Mouse (Mus musculus): ENCODE measurements around the gene Olfr1020. TPM values are rescaled to one million over a fixed set of nuclear protein-coding genes. Genes with fewer than 3 reads are reported as not detected.

Gene Olfr1020
- not detected in 2 replicates for polyA plus RNA-seq (2015; fragmentation: Nextera tagmentation; extraction: Ambion mirVana)

GRCm38 (mm10) chr2:85846730-85847129 lies at the start of gene Olfr1020:
TSS of gene Olfr1020 (plus strand) at chr2:85847030.
- no peak for ATAC-seq (ENCODE audit: low FRiP score)
- WGBS, result 81% methylated on average over 1 of the region's 1 CpGs
- Histone ChIP-seq H3K9me3 (no peaks in the 10 kb centered on the region), H3K36me3 (no peaks in the 10 kb centered on the region), H3K27ac (no peak within 1 kb of the TSS), H3K9ac (no peak within 1 kb of the TSS), H3K4me3 (no peak within 1 kb of the TSS), H3K4me2 (no peak within 1 kb of the TSS), H3K4me1 (replicated peaks) (no peaks in the 10 kb centered on the region), H3K27me3 (no peaks in the 10 kb centered on the region)

- Histone ChIP-seq H3K9me3 (no peaks in the 10 kb centered on the region), H3K36me3 (no peaks in the 10 kb centered on the region), H3K27ac (no peak within 1 kb of the TSS), H3K9ac (no peak within 1 kb of the TSS), H3K4me3 (no peak within 1 kb of the TSS), H3K4me1 (replicated peaks) (no peaks in the 10 kb centered on the region), H3K27me3 (no peaks in the 10 kb centered on the region), H3K4me2 (no peak within 1 kb of the TSS)
- WGBS, result 86% methylated on average over 2 of the region's 2 CpGs
- ATAC-seq (ENCODE audit: low FRiP score), result no peak
Observed at GRCm38 (mm10) chr2:85802444-85802843, 44.4 kb upstream of the Olfr1020 start, which contains the start of gene Olfr1016. TSS of gene Olfr1016 (minus strand) at chr2:85802544.

- no peak for ATAC-seq (ENCODE audit: low FRiP score)
- 88% methylated on average over 4 of the region's 4 CpGs for WGBS
- Histone ChIP-seq H3K4me3 (no peak overlapping the region), H3K4me1 (replicated peaks) (no peaks in the 10 kb centered on the region), H3K4me2 (no peak overlapping the region), H3K27me3 (no peaks in the 10 kb centered on the region), H3K9ac (no peak overlapping the region), H3K27ac (no peak overlapping the region), H3K9me3 (no peaks in the 10 kb centered on the region), H3K36me3 (no peaks in the 10 kb centered on the region)
Observed at GRCm38 (mm10) chr2:85804501-85804900, 42.3 kb upstream of the Olfr1020 start.

- Histone ChIP-seq H3K9ac (no peak within 1 kb of the TSS), H3K27ac (no peak within 1 kb of the TSS), H3K27me3 (no peaks in the 10 kb centered on the region), H3K36me3 (no peaks in the 10 kb centered on the region), H3K9me3 (no peaks in the 10 kb centered on the region), H3K4me1 (replicated peaks) (no peaks in the 10 kb centered on the region), H3K4me2 (no peak within 1 kb of the TSS), H3K4me3 (no peak within 1 kb of the TSS)
- no peak for ATAC-seq (ENCODE audit: low FRiP score)
Observed at GRCm38 (mm10) chr2:85818179-85818578, 28.7 kb upstream of the Olfr1020 start, which contains the start of gene Olfr1018. TSS of gene Olfr1018 (plus strand) at chr2:85818479.

GRCm38 (mm10) chr2:85845383-85845782 lies 1.4 kb upstream of the Olfr1020 start, which contains the start of gene Olfr1019:
TSS of gene Olfr1019 (minus strand) at chr2:85845483.
- no peak for ATAC-seq (ENCODE audit: low FRiP score)
- Histone ChIP-seq H3K9me3 (no peaks in the 10 kb centered on the region), H3K27me3 (no peaks in the 10 kb centered on the region), H3K4me1 (replicated peaks) (no peaks in the 10 kb centered on the region), H3K27ac (no peak within 1 kb of the TSS), H3K9ac (no peak within 1 kb of the TSS), H3K4me2 (no peak within 1 kb of the TSS), H3K36me3 (no peaks in the 10 kb centered on the region), H3K4me3 (no peak within 1 kb of the TSS)

GRCm38 (mm10) chr2:85868294-85868693 lies 21.5 kb downstream of the Olfr1020 start, which contains the start of gene Olfr1022:
TSS of gene Olfr1022 (plus strand) at chr2:85868594.
- no peak within 1 kb of the TSS for H3K4me2 ChIP-seq
- no peaks in the 10 kb centered on the region for H3K36me3 ChIP-seq
- no peaks in the 10 kb centered on the region for H3K27me3 ChIP-seq
- ATAC-seq (ENCODE audit: low FRiP score), result no peak
- H3K4me3 ChIP-seq, result no peak within 1 kb of the TSS
- no peaks in the 10 kb centered on the region for H3K4me1 ChIP-seq (replicated peaks)
- H3K27ac ChIP-seq, result no peak within 1 kb of the TSS
- H3K9ac ChIP-seq, result no peak within 1 kb of the TSS
- WGBS, result 61% methylated on average over 2 of the region's 2 CpGs
- no peaks in the 10 kb centered on the region for H3K9me3 ChIP-seq

GRCm38 (mm10) chr2:85885340-85885739 lies 38.5 kb downstream of the Olfr1020 start, which contains the start of gene Olfr1023:
TSS of gene Olfr1023 (plus strand) at chr2:85885640.
- Histone ChIP-seq H3K4me3 (no peak within 1 kb of the TSS), H3K27me3 (no peaks in the 10 kb centered on the region), H3K36me3 (no peaks in the 10 kb centered on the region), H3K9ac (no peak within 1 kb of the TSS), H3K4me2 (no peak within 1 kb of the TSS), H3K4me1 (replicated peaks) (no peaks in the 10 kb centered on the region), H3K9me3 (no peaks in the 10 kb centered on the region), H3K27ac (no peak within 1 kb of the TSS)
- ATAC-seq (ENCODE audit: low FRiP score), result no peak
- WGBS, result 80% methylated on average over 2 of the region's 2 CpGs

Other genes starting within 250 kb of the Olfr1020 start
- not detected in 2 replicates for gene Olfr1000, start 235.1 kb upstream of the Olfr1020 start, polyA plus RNA-seq (2015; fragmentation: Nextera tagmentation; extraction: Ambion mirVana)
- not detected in 2 replicates for gene Olfr1002, start 196.3 kb upstream of the Olfr1020 start, polyA plus RNA-seq (2015; fragmentation: Nextera tagmentation; extraction: Ambion mirVana)
- gene Olfr154, start 182.6 kb upstream of the Olfr1020 start, polyA plus RNA-seq (2015; fragmentation: Nextera tagmentation; extraction: Ambion mirVana), result not detected in 2 replicates
- not detected in 2 replicates for gene Olfr1006, start 168.3 kb upstream of the Olfr1020 start, polyA plus RNA-seq (2015; fragmentation: Nextera tagmentation; extraction: Ambion mirVana)
- gene Olfr1008, start 157.6 kb upstream of the Olfr1020 start, polyA plus RNA-seq (2015; fragmentation: Nextera tagmentation; extraction: Ambion mirVana), result not detected in 2 replicates
- gene Olfr1009, start 131.6 kb upstream of the Olfr1020 start, polyA plus RNA-seq (2015; fragmentation: Nextera tagmentation; extraction: Ambion mirVana), result not detected in 2 replicates
- not detected in 2 replicates for gene Olfr1012, start 84.3 kb upstream of the Olfr1020 start, polyA plus RNA-seq (2015; fragmentation: Nextera tagmentation; extraction: Ambion mirVana)
- not detected in 2 replicates for gene Olfr1013, start 79.9 kb upstream of the Olfr1020 start, polyA plus RNA-seq (2015; fragmentation: Nextera tagmentation; extraction: Ambion mirVana)
- not detected in 2 replicates for gene Olfr1014, start 74.3 kb upstream of the Olfr1020 start, polyA plus RNA-seq (2015; fragmentation: Nextera tagmentation; extraction: Ambion mirVana)
- not detected in 2 replicates for gene Olfr1015, start 65.0 kb upstream of the Olfr1020 start, polyA plus RNA-seq (2015; fragmentation: Nextera tagmentation; extraction: Ambion mirVana)
- gene Olfr1016, start 44.5 kb upstream of the Olfr1020 start, polyA plus RNA-seq (2015; fragmentation: Nextera tagmentation; extraction: Ambion mirVana), result not detected in 2 replicates
- not detected in 2 replicates for gene Olfr1018, start 28.6 kb upstream of the Olfr1020 start, polyA plus RNA-seq (2015; fragmentation: Nextera tagmentation; extraction: Ambion mirVana)
- not detected in 2 replicates for gene Olfr1019, start 1.5 kb upstream of the Olfr1020 start, polyA plus RNA-seq (2015; fragmentation: Nextera tagmentation; extraction: Ambion mirVana)
- gene Olfr1022, start 21.6 kb downstream of the Olfr1020 start, polyA plus RNA-seq (2015; fragmentation: Nextera tagmentation; extraction: Ambion mirVana), result not detected in 2 replicates
- not detected in 2 replicates for gene Olfr1023, start 38.6 kb downstream of the Olfr1020 start, polyA plus RNA-seq (2015; fragmentation: Nextera tagmentation; extraction: Ambion mirVana)
- gene Olfr1024, start 58.0 kb downstream of the Olfr1020 start, polyA plus RNA-seq (2015; fragmentation: Nextera tagmentation; extraction: Ambion mirVana), result not detected in 2 replicates
- not detected in 2 replicates for gene Olfr1025-ps1, start 68.2 kb downstream of the Olfr1020 start, polyA plus RNA-seq (2015; fragmentation: Nextera tagmentation; extraction: Ambion mirVana)
- gene Olfr1026, start 74.5 kb downstream of the Olfr1020 start, polyA plus RNA-seq (2015; fragmentation: Nextera tagmentation; extraction: Ambion mirVana), result not detected in 2 replicates
- not detected in 2 replicates for gene Olfr1028, start 103.4 kb downstream of the Olfr1020 start, polyA plus RNA-seq (2015; fragmentation: Nextera tagmentation; extraction: Ambion mirVana)
- gene Olfr1029, start 126.9 kb downstream of the Olfr1020 start, polyA plus RNA-seq (2015; fragmentation: Nextera tagmentation; extraction: Ambion mirVana), result not detected in 2 replicates
- not detected in 2 replicates for gene Olfr1030, start 132.2 kb downstream of the Olfr1020 start, polyA plus RNA-seq (2015; fragmentation: Nextera tagmentation; extraction: Ambion mirVana)
- not detected in 2 replicates for gene Olfr1031, start 143.3 kb downstream of the Olfr1020 start, polyA plus RNA-seq (2015; fragmentation: Nextera tagmentation; extraction: Ambion mirVana)
- not detected in 2 replicates for gene Olfr1032, start 158.5 kb downstream of the Olfr1020 start, polyA plus RNA-seq (2015; fragmentation: Nextera tagmentation; extraction: Ambion mirVana)
- gene Olfr1033, start 173.6 kb downstream of the Olfr1020 start, polyA plus RNA-seq (2015; fragmentation: Nextera tagmentation; extraction: Ambion mirVana), result not detected in 2 replicates
- gene Olfr1034, start 198.8 kb downstream of the Olfr1020 start, polyA plus RNA-seq (2015; fragmentation: Nextera tagmentation; extraction: Ambion mirVana), result not detected in 2 replicates
- not detected in 2 replicates for gene Olfr1036, start 227.0 kb downstream of the Olfr1020 start, polyA plus RNA-seq (2015; fragmentation: Nextera tagmentation; extraction: Ambion mirVana)
- gene Olfr1037, start 240.4 kb downstream of the Olfr1020 start, polyA plus RNA-seq (2015; fragmentation: Nextera tagmentation; extraction: Ambion mirVana), result not detected in 2 replicates